Mouse (Mus musculus) embryo, embryonic 11.5 days (tissue): ENCODE measurements around the gene Msl3l2.

ENCODE experiments used
- DNase-seq: peaks from one replicate; pipeline ENCODE4 v3.0.0-alpha.2; 2012; ENCODE audit warnings: low read depth, low spot score

Gene Msl3l2

GRCm38 (mm10) chr10:56106333-56106995 lies at the start of gene Msl3l2:
Gene Msl3l2 (plus strand): TSS chr10:56106917.
- DNase-seq = peak; percentile 46

- DNase-seq = no peak
These were observed 47.7 kb upstream of the Msl3l2 start for GRCm38 (mm10) chr10:56058979-56059422.

DNA sequence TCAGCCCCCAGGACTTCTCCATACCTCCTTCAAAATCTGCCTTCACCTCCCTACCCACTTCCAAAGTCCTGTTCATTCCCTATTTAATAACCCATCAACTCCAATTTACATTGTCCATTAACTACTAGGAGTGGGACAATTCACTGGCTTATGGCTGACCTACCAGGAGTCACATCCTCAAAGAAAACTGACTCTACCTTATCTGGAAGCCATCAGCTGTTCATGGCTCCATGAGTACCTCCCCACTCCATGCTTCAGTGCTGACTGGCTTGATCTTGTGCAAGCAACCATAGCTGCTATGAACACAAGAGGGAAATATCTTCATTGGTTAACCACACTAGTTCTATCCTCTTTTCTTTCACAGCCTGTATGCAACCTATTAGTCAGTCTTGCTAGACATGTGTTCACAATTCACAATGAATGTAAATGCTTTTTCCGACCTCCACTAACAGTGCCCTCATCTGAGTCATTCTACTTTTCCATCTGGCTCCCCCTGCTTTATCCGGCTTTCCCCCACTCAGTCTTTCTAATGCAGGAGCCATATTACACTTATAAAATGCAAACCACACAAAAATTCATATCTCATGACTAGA lies 45.4 kb upstream of the Msl3l2 start:
- no peak for DNase-seq

GRCm38 (mm10) chr10:56062746-56063145 lies 44.0 kb upstream of the Msl3l2 start:
- DNase-seq = no peak

- DNase-seq = no peak
These were observed 17.0 kb upstream of the Msl3l2 start for GRCm38 (mm10) chr10:56089714-56090113.

DNA sequence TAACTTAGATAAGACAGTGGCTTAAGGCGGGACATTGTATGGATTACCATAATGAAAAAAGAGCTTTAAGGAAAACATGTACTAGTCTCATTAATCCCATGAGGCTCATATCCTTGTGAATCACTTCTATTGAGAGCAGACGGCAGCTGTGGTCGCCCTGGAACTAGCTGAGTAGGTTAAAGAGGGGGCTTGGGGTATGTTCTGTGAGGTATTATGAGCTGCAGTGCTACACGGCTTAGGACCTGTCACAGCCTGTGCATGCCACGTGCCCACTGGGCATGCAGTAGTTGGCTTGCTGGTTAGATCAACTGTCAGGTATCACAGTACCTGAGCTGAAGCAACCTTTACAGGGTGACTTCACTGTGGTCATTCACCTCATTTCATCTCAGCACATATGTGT lies 12.1 kb upstream of the Msl3l2 start:
- DNase-seq = no peak

DNA sequence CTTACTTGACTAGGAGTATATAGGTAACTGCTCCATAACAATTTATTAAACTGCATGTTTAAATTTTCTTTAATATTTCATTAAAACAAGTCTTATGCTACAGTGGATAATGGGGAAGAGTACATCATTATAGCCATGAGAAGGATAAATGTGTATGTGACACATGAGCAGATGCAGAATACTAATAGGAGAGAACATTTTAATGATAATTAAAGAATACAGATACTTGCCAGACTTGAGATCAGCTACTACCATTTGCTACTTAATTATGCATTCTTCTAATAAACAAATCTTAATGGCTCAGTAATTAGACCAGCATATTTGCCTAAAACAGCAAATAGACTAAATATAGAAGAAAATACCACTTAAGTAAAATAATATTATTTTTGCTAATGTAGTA lies 10.0 kb upstream of the Msl3l2 start:
- no peak for DNase-seq

DNA sequence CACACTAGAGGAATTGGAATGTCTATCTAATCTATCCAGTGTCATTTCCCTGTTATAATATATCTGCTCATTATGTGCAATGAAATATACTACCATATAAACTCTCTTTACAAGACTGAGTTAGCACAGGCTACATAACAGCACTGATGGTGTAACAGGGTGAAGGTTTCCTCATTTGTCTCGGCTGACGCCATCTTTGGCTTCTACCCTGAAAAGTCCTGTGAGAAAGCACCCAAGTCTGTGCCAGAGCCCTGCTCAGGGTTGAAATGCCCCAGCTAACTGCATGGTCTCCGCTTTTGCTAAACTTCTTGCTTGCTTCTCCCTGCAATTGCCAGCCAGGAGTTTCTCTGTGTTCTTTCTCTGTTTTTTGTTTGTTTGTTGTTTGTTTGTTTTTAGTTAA lies 7.6 kb upstream of the Msl3l2 start:
- no peak for DNase-seq

DNA sequence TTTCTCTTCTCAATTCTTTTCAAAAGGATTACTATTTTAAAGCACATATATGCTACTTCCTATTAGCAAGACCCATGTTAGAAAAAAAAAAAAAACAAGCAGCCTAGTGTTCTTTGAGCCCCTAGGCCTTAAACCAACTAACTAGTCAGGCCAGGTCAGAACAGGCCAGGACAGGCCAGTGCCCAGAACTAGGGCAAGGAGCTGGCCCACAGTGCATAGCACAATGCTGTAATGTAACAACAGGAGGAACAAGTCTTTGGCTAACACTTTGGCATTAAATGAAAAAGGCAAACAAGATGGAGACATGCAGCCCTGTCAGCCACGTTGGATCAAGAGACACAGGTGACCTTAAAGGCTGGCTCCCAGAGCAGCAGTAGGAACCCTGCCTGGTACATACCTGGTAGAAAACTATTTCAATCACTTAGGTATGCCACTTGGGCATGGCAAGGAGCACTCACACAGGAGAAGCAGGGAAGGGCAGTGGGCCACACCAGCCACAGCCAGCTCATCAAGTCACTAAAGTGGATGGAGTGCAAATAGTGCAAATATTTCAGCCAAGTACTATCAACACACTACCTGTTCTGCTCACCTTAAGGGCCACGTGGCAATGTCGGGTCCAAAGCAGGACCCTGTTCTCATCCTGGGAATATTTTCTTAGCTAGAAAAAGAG lies 6.9 kb upstream of the Msl3l2 start:
- DNase-seq = no peak

DNA sequence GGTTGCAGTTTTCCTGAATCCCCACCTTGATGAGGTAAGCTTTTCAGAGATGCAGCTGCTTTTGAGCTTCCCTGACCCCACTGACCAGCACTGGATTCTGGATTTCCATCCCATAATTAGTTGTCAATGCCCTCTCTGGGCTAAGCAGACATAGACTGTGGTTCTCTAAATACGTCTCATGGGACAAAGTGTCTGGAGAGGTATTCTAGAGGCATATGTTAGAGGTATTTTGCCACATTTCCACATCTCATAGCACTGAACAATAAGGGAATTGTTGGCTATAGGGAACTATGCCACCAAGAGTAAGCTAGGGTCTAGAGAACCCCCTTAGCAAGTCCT lies 248 bp downstream of the Msl3l2 start:
- no peak for DNase-seq

- DNase-seq = peak; percentile 56
These were observed 8.4 kb downstream of the Msl3l2 start for GRCm38 (mm10) chr10:56114951-56115635.

- no peak for DNase-seq
These were observed 9.0 kb downstream of the Msl3l2 start for GRCm38 (mm10) chr10:56115636-56116180.

DNA sequence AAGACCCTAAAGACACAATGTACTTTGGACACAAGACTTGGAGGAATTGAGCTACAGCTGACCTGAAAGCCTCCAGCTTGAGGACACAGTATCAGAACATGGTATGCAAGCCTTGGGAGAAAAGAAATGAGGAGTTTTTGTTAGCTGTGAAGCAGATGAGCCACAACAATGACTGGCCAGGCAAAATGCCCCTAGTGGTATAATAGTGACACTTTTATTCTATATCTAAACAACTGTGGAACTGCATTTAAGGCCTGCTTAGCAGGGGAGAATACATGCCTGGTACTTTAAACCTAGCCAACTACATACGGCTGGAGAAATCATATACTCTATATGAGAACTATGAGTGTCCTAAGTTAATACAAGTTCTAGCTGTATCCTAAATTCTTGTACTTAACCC lies 20.3 kb downstream of the Msl3l2 start:
- DNase-seq = no peak

GRCm38 (mm10) chr10:56129642-56130041 lies 22.9 kb downstream of the Msl3l2 start:
- DNase-seq = no peak

DNA sequence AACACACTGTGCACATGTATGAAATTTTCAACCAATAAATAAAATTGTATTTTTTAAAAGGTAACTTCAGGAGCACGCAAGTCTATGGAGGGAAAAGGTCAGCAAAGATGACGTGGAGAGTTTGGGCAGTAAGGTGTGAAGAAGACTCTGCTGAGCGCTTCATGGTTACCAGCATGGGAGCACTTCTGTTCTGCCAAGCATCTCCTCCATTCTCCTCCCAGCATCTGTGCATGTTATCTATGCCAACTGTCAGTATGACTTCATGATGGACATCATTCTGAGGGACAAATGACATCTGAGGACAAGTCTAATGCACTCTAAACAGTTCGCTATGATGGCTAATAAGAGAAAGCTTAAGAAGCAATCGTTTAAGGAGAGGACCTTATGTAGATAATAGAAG lies 30.5 kb downstream of the Msl3l2 start:
- DNase-seq = no peak

DNA sequence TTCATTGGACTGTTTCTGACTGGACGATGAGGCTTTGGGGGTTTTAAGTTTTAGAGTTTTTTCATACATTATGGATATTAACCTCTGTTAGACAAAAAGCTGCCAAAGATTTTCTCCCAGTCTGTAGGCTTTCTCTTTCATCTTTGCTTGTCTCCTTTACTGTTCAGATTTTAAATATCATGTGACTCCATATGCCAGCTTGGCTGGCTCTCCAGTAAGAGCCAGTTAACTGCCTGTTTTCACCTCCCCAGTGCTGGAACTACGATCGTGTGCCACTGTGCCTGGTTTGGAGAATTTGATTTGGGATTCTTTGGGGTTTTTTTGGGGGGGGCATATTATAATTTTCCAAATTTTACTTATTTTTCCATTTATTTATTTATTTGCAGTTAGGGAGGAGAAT lies 42.2 kb downstream of the Msl3l2 start:
- no peak for DNase-seq

DNA sequence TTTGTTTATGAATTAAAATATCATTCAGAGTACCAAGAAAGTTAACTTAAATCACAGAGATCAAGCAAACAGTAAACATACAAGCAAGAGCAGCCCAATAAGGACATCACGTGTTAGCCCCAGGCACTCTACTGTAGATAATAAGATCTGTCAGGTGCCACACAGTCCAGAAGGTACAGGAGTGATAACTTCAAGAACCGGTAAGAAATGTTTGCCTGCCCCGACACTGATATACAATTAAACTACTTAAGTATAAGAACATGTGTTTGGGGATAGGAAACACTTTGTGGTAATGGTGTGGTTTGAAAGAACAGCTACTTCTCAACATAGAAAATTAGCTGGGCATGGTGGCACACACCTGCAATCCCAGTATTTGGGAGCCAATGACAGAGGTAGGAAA lies 50.2 kb downstream of the Msl3l2 start:
- no peak for DNase-seq

- DNase-seq = no peak
These were observed 51.5 kb downstream of the Msl3l2 start for GRCm38 (mm10) chr10:56158207-56158606.

DNA sequence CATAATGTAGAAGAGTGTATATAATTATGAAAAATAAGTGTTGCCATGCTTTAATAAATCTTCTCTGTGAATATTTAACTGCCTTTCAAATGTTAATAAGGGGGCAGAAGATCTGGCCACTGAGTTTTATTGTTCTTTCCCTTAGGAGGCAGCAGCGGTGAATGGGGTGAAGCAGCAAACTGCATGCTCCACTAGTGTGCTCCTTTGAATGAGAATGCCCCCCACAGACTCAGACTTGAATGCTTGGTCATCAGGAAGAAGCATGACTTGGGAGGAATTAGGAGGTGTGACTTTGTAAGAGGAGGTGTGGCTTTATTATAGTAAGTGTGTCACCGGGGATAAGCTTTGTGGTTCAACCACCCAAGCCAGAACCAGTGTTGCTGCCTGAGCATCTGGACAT lies 52.0 kb downstream of the Msl3l2 start:
- no peak for DNase-seq

DNA sequence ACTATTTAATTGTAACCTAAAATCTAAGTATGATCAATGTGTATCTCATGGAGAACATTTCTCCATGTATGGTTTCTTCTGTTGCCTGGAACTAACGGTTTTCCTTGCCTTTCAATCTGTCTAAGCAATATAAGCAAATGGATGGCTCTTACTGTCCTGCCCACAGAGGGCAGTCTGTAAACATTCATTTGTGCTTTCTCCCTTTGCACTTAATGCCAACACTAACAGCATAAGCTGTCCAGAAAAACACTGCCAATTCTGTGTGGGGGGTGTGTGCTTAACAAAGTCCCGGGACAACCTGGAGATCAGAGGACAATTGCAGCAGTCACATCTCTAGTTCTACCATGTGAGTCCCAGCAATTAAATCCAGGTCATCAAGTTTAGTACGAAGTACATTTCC lies 57.7 kb downstream of the Msl3l2 start:
- no peak for DNase-seq

DNA sequence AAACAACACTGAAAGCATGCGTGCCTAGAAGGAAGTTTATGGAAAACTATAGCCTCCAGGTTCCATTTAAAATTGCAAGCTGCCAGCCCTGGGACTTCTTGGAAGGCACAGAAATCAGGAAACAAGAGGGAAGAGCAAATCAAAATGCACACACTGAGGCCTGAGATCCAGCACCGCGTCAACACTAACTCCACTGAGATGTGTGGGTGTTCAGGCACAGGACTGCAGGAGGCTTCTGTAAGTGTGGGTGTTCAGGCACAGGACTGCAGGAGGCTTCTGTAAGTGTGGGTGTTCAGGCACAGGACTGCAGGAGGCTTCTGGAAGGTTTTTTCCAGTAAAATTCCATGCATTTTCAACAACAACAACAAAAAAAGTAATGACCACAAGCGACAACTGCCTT lies 59.0 kb downstream of the Msl3l2 start:
- no peak for DNase-seq
